Mouse (Mus musculus): Measurements from ENCODE around the gene Tdrd9. TPM values are rescaled to one million over a fixed set of nuclear protein-coding genes. Genes with fewer than 3 reads are reported as not detected.

Gene Tdrd9
- polyA plus RNA-seq, 1 experiment from 2014 or later: 0.95 TPM

GRCm38 (mm10) chr12:112079911-112080310, 108.6 kb downstream of the Tdrd9 start:
- no peak overlapping the region for H3K27ac ChIP-seq (replicated peaks; ENCODE audit: low read depth, low read length)
- H3K27me3 ChIP-seq (ENCODE audit: control insufficient read depth, insufficient read depth, low read length): no peaks in the 10 kb centered on the region
- no peaks in the 10 kb centered on the region for H3K4me1 ChIP-seq (ENCODE audit: control insufficient read depth, insufficient read depth, low read length)
- H3K4me2 ChIP-seq (ENCODE audit: low read depth, severe bottlenecking): no peak overlapping the region
- DNase-seq (ENCODE audit: low spot score): no peak
- WGBS: 74% methylated on average over 8 of the region's 8 CpGs
- H3K4me3 ChIP-seq (ENCODE audit: low read depth, low read length): no peak overlapping the region
- no peaks in the 10 kb centered on the region for H3K36me3 ChIP-seq (ENCODE audit: control insufficient read depth, insufficient read depth, low read length)
- H3K9ac ChIP-seq (ENCODE audit: low read length): no peak overlapping the region
- ATAC-seq (ENCODE audit: insufficient number of reproducible peaks, low FRiP score, low TSS enrichment, low read depth): no peak
- no peaks in the 10 kb centered on the region for H3K9me3 ChIP-seq (ENCODE audit: control insufficient read depth, low read length)

GRCm38 (mm10) chr12:112080911-112081310, 109.6 kb downstream of the Tdrd9 start:
- Histone ChIP-seq H3K27me3 (ENCODE audit: control insufficient read depth, insufficient read depth, low read length) (no peaks in the 10 kb centered on the region), H3K4me2 (ENCODE audit: low read depth, severe bottlenecking) (no peak overlapping the region), H3K9me3 (ENCODE audit: control insufficient read depth, low read length) (no peaks in the 10 kb centered on the region), H3K4me1 (ENCODE audit: control insufficient read depth, insufficient read depth, low read length) (no peaks in the 10 kb centered on the region), H3K9ac (ENCODE audit: low read length) (no peak overlapping the region), H3K27ac (replicated peaks; ENCODE audit: low read depth, low read length) (no peak overlapping the region), H3K4me3 (ENCODE audit: low read depth, low read length) (no peak overlapping the region), H3K36me3 (ENCODE audit: control insufficient read depth, insufficient read depth, low read length) (no peaks in the 10 kb centered on the region)
- no peak for DNase-seq (ENCODE audit: low spot score)
- no peak for ATAC-seq (ENCODE audit: insufficient number of reproducible peaks, low FRiP score, low TSS enrichment, low read depth)
- WGBS: 92% methylated on average over 4 of the region's 4 CpGs

GRCm38 (mm10) chr12:112082241-112082640, 110.9 kb downstream of the Tdrd9 start:
- no peak overlapping the region for H3K9ac ChIP-seq (ENCODE audit: low read length)
- H3K4me1 ChIP-seq (ENCODE audit: control insufficient read depth, insufficient read depth, low read length): no peaks in the 10 kb centered on the region
- no peaks in the 10 kb centered on the region for H3K36me3 ChIP-seq (ENCODE audit: control insufficient read depth, insufficient read depth, low read length)
- ATAC-seq (ENCODE audit: insufficient number of reproducible peaks, low FRiP score, low TSS enrichment, low read depth) (no peak), DNase-seq (ENCODE audit: low spot score) (no peak)
- no peaks in the 10 kb centered on the region for H3K27me3 ChIP-seq (ENCODE audit: control insufficient read depth, insufficient read depth, low read length)
- 69% methylated on average over 1 of the region's 1 CpGs for WGBS
- H3K9me3 ChIP-seq (ENCODE audit: control insufficient read depth, low read length): no peaks in the 10 kb centered on the region
- H3K27ac ChIP-seq (replicated peaks; ENCODE audit: low read depth, low read length): no peak overlapping the region
- no peak overlapping the region for H3K4me2 ChIP-seq (ENCODE audit: low read depth, severe bottlenecking)
- H3K4me3 ChIP-seq (ENCODE audit: low read depth, low read length): no peak overlapping the region

- no peak overlapping the region for H3K4me2 ChIP-seq (ENCODE audit: low read depth, severe bottlenecking)
- DNase-seq (ENCODE audit: low spot score): no peak
- H3K9ac ChIP-seq (ENCODE audit: low read length): no peak overlapping the region
Measured at GRCm38 (mm10) chr12:112086250-112086649, 114.9 kb downstream of the Tdrd9 start.

GRCm38 (mm10) chr12:112086726-112087125, 115.4 kb downstream of the Tdrd9 start:
- Histone ChIP-seq H3K4me1 (ENCODE audit: control insufficient read depth, insufficient read depth, low read length) (no peaks in the 10 kb centered on the region), H3K4me2 (ENCODE audit: low read depth, severe bottlenecking) (no peak overlapping the region), H3K9me3 (ENCODE audit: control insufficient read depth, low read length) (no peaks in the 10 kb centered on the region), H3K9ac (ENCODE audit: low read length) (no peak overlapping the region), H3K27ac (replicated peaks; ENCODE audit: low read depth, low read length) (no peak overlapping the region), H3K27me3 (ENCODE audit: control insufficient read depth, insufficient read depth, low read length) (no peaks in the 10 kb centered on the region), H3K36me3 (ENCODE audit: control insufficient read depth, insufficient read depth, low read length) (no peaks in the 10 kb centered on the region), H3K4me3 (ENCODE audit: low read depth, low read length) (no peak overlapping the region)
- WGBS: 83% methylated on average over 6 of the region's 6 CpGs
- ATAC-seq (ENCODE audit: insufficient number of reproducible peaks, low FRiP score, low TSS enrichment, low read depth): no peak
- DNase-seq (ENCODE audit: low spot score): no peak

More at GRCm38 (mm10) chr12:112086250-112086649, 114.9 kb downstream of the Tdrd9 start:
- Histone ChIP-seq H3K4me3 (ENCODE audit: low read depth, low read length) (no peak overlapping the region), H3K27ac (replicated peaks; ENCODE audit: low read depth, low read length) (no peak overlapping the region), H3K4me1 (ENCODE audit: control insufficient read depth, insufficient read depth, low read length) (no peaks in the 10 kb centered on the region), H3K9me3 (ENCODE audit: control insufficient read depth, low read length) (no peaks in the 10 kb centered on the region), H3K36me3 (ENCODE audit: control insufficient read depth, insufficient read depth, low read length) (no peaks in the 10 kb centered on the region), H3K27me3 (ENCODE audit: control insufficient read depth, insufficient read depth, low read length) (no peaks in the 10 kb centered on the region)
- ATAC-seq (ENCODE audit: insufficient number of reproducible peaks, low FRiP score, low TSS enrichment, low read depth): no peak
- 87% methylated on average over 3 of the region's 3 CpGs for WGBS

GRCm38 (mm10) chr12:112088609-112089324, 117.4 kb downstream of the Tdrd9 start:
- no peaks in the 10 kb centered on the region for H3K27me3 ChIP-seq (ENCODE audit: control insufficient read depth, insufficient read depth, low read length)
- DNase-seq (ENCODE audit: low spot score) (no peak), ATAC-seq (ENCODE audit: insufficient number of reproducible peaks, low FRiP score, low TSS enrichment, low read depth) (no peak)
- 51% methylated on average over 12 of the region's 12 CpGs for WGBS
- H3K4me1 ChIP-seq (ENCODE audit: control insufficient read depth, insufficient read depth, low read length): no peaks in the 10 kb centered on the region
- no peak overlapping the region for H3K4me3 ChIP-seq (ENCODE audit: low read depth, low read length)
- no peak overlapping the region for H3K4me2 ChIP-seq (ENCODE audit: low read depth, severe bottlenecking)
- no peak overlapping the region for H3K27ac ChIP-seq (replicated peaks; ENCODE audit: low read depth, low read length)
- no peaks in the 10 kb centered on the region for H3K9me3 ChIP-seq (ENCODE audit: control insufficient read depth, low read length)
- H3K9ac ChIP-seq (ENCODE audit: low read length): no peak overlapping the region
- no peaks in the 10 kb centered on the region for H3K36me3 ChIP-seq (ENCODE audit: control insufficient read depth, insufficient read depth, low read length)

- 8% methylated on average over 12 of the region's 12 CpGs for WGBS
- Histone ChIP-seq H3K9ac (ENCODE audit: low read length) (no peak overlapping the region), H3K27ac (replicated peaks; ENCODE audit: low read depth, low read length) (no peak overlapping the region), H3K36me3 (ENCODE audit: control insufficient read depth, insufficient read depth, low read length) (no peaks in the 10 kb centered on the region), H3K27me3 (ENCODE audit: control insufficient read depth, insufficient read depth, low read length) (no peaks in the 10 kb centered on the region), H3K9me3 (ENCODE audit: control insufficient read depth, low read length) (no peaks in the 10 kb centered on the region), H3K4me2 (ENCODE audit: low read depth, severe bottlenecking) (no peak overlapping the region), H3K4me1 (ENCODE audit: control insufficient read depth, insufficient read depth, low read length) (no peaks in the 10 kb centered on the region), H3K4me3 (ENCODE audit: low read depth, low read length) (no peak overlapping the region)
- peak; percentile 80 for DNase-seq (ENCODE audit: low spot score)
- no peak for ATAC-seq (ENCODE audit: insufficient number of reproducible peaks, low FRiP score, low TSS enrichment, low read depth)
Measured at GRCm38 (mm10) chr12:112091054-112091453, 119.7 kb downstream of the Tdrd9 start.

- no peak for DNase-seq (ENCODE audit: low spot score)
- Histone ChIP-seq H3K9me3 (ENCODE audit: control insufficient read depth, low read length) (no peaks in the 10 kb centered on the region), H3K4me3 (ENCODE audit: low read depth, low read length) (no peak overlapping the region), H3K27me3 (ENCODE audit: control insufficient read depth, insufficient read depth, low read length) (no peaks in the 10 kb centered on the region), H3K4me1 (ENCODE audit: control insufficient read depth, insufficient read depth, low read length) (no peaks in the 10 kb centered on the region), H3K27ac (replicated peaks; ENCODE audit: low read depth, low read length) (no peak overlapping the region), H3K36me3 (ENCODE audit: control insufficient read depth, insufficient read depth, low read length) (no peaks in the 10 kb centered on the region), H3K4me2 (ENCODE audit: low read depth, severe bottlenecking) (no peak overlapping the region), H3K9ac (ENCODE audit: low read length) (no peak overlapping the region)
- ATAC-seq (ENCODE audit: insufficient number of reproducible peaks, low FRiP score, low TSS enrichment, low read depth): no peak
- 82% methylated on average over 8 of the region's 8 CpGs for WGBS
Measured at GRCm38 (mm10) chr12:112094261-112094880, 123.0 kb downstream of the Tdrd9 start.
